Mouse (Mus musculus): ENCODE measurements around the gene Phc2. TPM values are rescaled to one million over a fixed set of nuclear protein-coding genes. Genes with fewer than 3 reads are reported as not detected.
A peak's percentile ranks its signal among the peaks of the same experiment; 100 is the strongest.
"Not testable (repeated sequence)": the region's sequence is repeated elsewhere in the genome, so short reads cannot be mapped to it uniquely, and the experiment has no call there.

Gene Phc2
- polyA plus RNA-seq (2015; fragmentation: Nextera tagmentation; extraction: Ambion mirVana): 47.6 and 54.5 TPM in 2 replicates

- peak; percentile 96 for ATAC-seq (ENCODE audit: low FRiP score)
- Histone ChIP-seq H3K36me3 (no peaks in the 10 kb centered on the region), H3K27ac (replicated peaks) (peak within 1 kb of the TSS; percentile 92), H3K9me3 (replicated peaks) (no peaks in the 10 kb centered on the region), H3K4me1 (peaks cover 55% of the 10 kb centered on the region), H3K27me3 (replicated peaks) (no peaks in the 10 kb centered on the region), H3K4me2 (peak within 1 kb of the TSS; percentile 84), H3K4me3 (replicated peaks) (peak within 1 kb of the TSS; percentile 79), H3K9ac (replicated peaks) (peak within 1 kb of the TSS; percentile 83)
- WGBS: under 1% methylated on average over 72 of the region's 85 CpGs
Measured at GRCm38 (mm10) chr4:128654505-128655381, at the start of gene Phc2. TSS of gene Phc2 (plus strand) at chr4:128654702.

- Histone ChIP-seq H3K36me3 (peaks cover 29% of the 10 kb centered on the region), H3K27ac (replicated peaks) (no peak overlapping the region), H3K9me3 (replicated peaks) (no peaks in the 10 kb centered on the region), H3K27me3 (replicated peaks) (no peaks in the 10 kb centered on the region), H3K9ac (replicated peaks) (no peak overlapping the region), H3K4me1 (peaks cover 23% of the 10 kb centered on the region), H3K4me2 (no peak overlapping the region), H3K4me3 (replicated peaks) (no peak overlapping the region)
- ATAC-seq (ENCODE audit: low FRiP score): no peak
- WGBS: 95% methylated on average over 7 of the region's 7 CpGs
Measured at GRCm38 (mm10) chr4:128606586-128606985, 47.9 kb upstream of the Phc2 start.

GRCm38 (mm10) chr4:128607661-128608060 lies 46.8 kb upstream of the Phc2 start:
- WGBS: 84% methylated on average over 11 of the region's 11 CpGs
- Histone ChIP-seq H3K4me3 (replicated peaks) (no peak overlapping the region), H3K36me3 (peaks cover 18% of the 10 kb centered on the region), H3K27ac (replicated peaks) (no peak overlapping the region), H3K9me3 (replicated peaks) (no peaks in the 10 kb centered on the region), H3K4me2 (no peak overlapping the region), H3K27me3 (replicated peaks) (no peaks in the 10 kb centered on the region), H3K9ac (replicated peaks) (no peak overlapping the region; the same call in 1 of the 2 replicates), H3K4me1 (peaks cover 23% of the 10 kb centered on the region)
- ATAC-seq (ENCODE audit: low FRiP score): no peak

- peak overlapping the region; percentile 54 for H3K9ac ChIP-seq (replicated peaks)
- ATAC-seq (ENCODE audit: low FRiP score): peak; percentile 48
- H3K4me3 ChIP-seq (replicated peaks): peak overlapping the region; percentile 59
- 10% methylated on average over 25 of the region's 27 CpGs for WGBS
- H3K4me2 ChIP-seq: peak overlapping the region; percentile 70
- no peaks in the 10 kb centered on the region for H3K9me3 ChIP-seq (replicated peaks)
- H3K27me3 ChIP-seq (replicated peaks): no peaks in the 10 kb centered on the region
- peaks cover 23% of the 10 kb centered on the region for H3K4me1 ChIP-seq
- peak overlapping the region; percentile 73 for H3K27ac ChIP-seq (replicated peaks)
- 0 out of 2 replicates have a peak, but pooled peaks cover under 1% of the 10 kb centered on the region for H3K36me3 ChIP-seq
Measured at GRCm38 (mm10) chr4:128609276-128609924, 45.1 kb upstream of the Phc2 start.

GRCm38 (mm10) chr4:128609925-128610402 lies 44.5 kb upstream of the Phc2 start, which contains the start of gene Zscan20:
TSS of gene Zscan20 (minus strand) at chr4:128610098.
- Histone ChIP-seq H3K27ac (replicated peaks) (peak within 1 kb of the TSS; percentile 73), H3K4me1 (peaks cover 23% of the 10 kb centered on the region), H3K4me2 (peak within 1 kb of the TSS; percentile 70), H3K9me3 (replicated peaks) (no peaks in the 10 kb centered on the region), H3K27me3 (replicated peaks) (no peaks in the 10 kb centered on the region), H3K36me3 (no peaks in the 10 kb centered on the region), H3K4me3 (replicated peaks) (peak within 1 kb of the TSS; percentile 59), H3K9ac (replicated peaks) (peak within 1 kb of the TSS; percentile 54)
- ATAC-seq (ENCODE audit: low FRiP score): peak; percentile 96
- under 1% methylated on average over 24 of the region's 24 CpGs for WGBS

GRCm38 (mm10) chr4:128610706-128611105 lies 43.8 kb upstream of the Phc2 start:
- Histone ChIP-seq H3K4me2 (peak overlapping the region; percentile 70), H3K27me3 (replicated peaks) (no peaks in the 10 kb centered on the region), H3K4me1 (peaks cover 23% of the 10 kb centered on the region), H3K9me3 (replicated peaks) (no peaks in the 10 kb centered on the region), H3K27ac (replicated peaks) (0 out of 2 replicates have a peak overlapping the region, but pooled peaks have one; percentile 54), H3K36me3 (no peaks in the 10 kb centered on the region), H3K9ac (replicated peaks) (no peak overlapping the region), H3K4me3 (replicated peaks) (peak overlapping the region; percentile 59; the same call in 1 of the 2 replicates)
- WGBS: 25% methylated on average over 10 of the region's 10 CpGs
- no peak; the same call in 1 of the 2 replicates for ATAC-seq (ENCODE audit: low FRiP score)

- not testable (repeated sequence) for H3K9ac ChIP-seq (replicated peaks); H3K4me2 ChIP-seq; H3K27ac ChIP-seq (replicated peaks); H3K36me3 ChIP-seq; H3K4me3 ChIP-seq (replicated peaks); H3K27me3 ChIP-seq (replicated peaks); ATAC-seq (ENCODE audit: low FRiP score); H3K9me3 ChIP-seq (replicated peaks)
- WGBS: 77% methylated on average over 3 of the region's 3 CpGs
- peaks cover 23% of the 10 kb centered on the region for H3K4me1 ChIP-seq
Measured at GRCm38 (mm10) chr4:128611726-128612125, 42.8 kb upstream of the Phc2 start.

- H3K9me3 ChIP-seq (replicated peaks): no peaks in the 10 kb centered on the region
- no peak overlapping the region for H3K4me3 ChIP-seq (replicated peaks)
- no peaks in the 10 kb centered on the region for H3K36me3 ChIP-seq
- peak overlapping the region; percentile 4; the same call in 1 of the 2 replicates for H3K27ac ChIP-seq (replicated peaks)
- no peaks in the 10 kb centered on the region for H3K27me3 ChIP-seq (replicated peaks)
- 15% methylated on average over 8 of the region's 8 CpGs for WGBS
- ATAC-seq (ENCODE audit: low FRiP score): no peak
- no peak overlapping the region for H3K9ac ChIP-seq (replicated peaks)
- H3K4me1 ChIP-seq: peaks cover 22% of the 10 kb centered on the region
- H3K4me2 ChIP-seq: no peak overlapping the region
Measured at GRCm38 (mm10) chr4:128613326-128613725, 41.2 kb upstream of the Phc2 start.

- peaks cover 6% of the 10 kb centered on the region for H3K4me1 ChIP-seq
- no peaks in the 10 kb centered on the region for H3K9me3 ChIP-seq (replicated peaks)
- ATAC-seq (ENCODE audit: low FRiP score): no peak
- H3K9ac ChIP-seq (replicated peaks): no peak overlapping the region
- no peak overlapping the region for H3K27ac ChIP-seq (replicated peaks)
- H3K36me3 ChIP-seq: no peaks in the 10 kb centered on the region
- H3K4me2 ChIP-seq: no peak overlapping the region
- H3K27me3 ChIP-seq (replicated peaks): no peaks in the 10 kb centered on the region
- no peak overlapping the region for H3K4me3 ChIP-seq (replicated peaks)
- 90% methylated on average over 14 of the region's 14 CpGs for WGBS
Measured at GRCm38 (mm10) chr4:128615761-128616160, 38.7 kb upstream of the Phc2 start.

- Histone ChIP-seq H3K9ac (replicated peaks) (no peak overlapping the region), H3K27ac (replicated peaks) (no peak overlapping the region), H3K9me3 (replicated peaks) (no peaks in the 10 kb centered on the region), H3K36me3 (no peaks in the 10 kb centered on the region), H3K4me3 (replicated peaks) (no peak overlapping the region), H3K4me2 (no peak overlapping the region), H3K4me1 (peaks cover 5% of the 10 kb centered on the region; the same call in 1 of the 2 replicates), H3K27me3 (replicated peaks) (no peaks in the 10 kb centered on the region)
- no peak for ATAC-seq (ENCODE audit: low FRiP score)
- 81% methylated on average over 17 of the region's 17 CpGs for WGBS
Measured at GRCm38 (mm10) chr4:128617363-128618120, 37.0 kb upstream of the Phc2 start.

All from neural tube, embryonic 15.5 days (tissue).